Mouse (Mus musculus) liver, embryonic 14.5 days (tissue): Measurements from ENCODE around the gene Galc. TPM values are rescaled to one million over a fixed set of nuclear protein-coding genes. Genes with fewer than 3 reads are reported as not detected.

Source experiments
- ATAC-seq: fragments of 200-750 bp; cut with Nextera tagmentation; 2 replicates; pipeline ENCODE4 v1.8.0; 2017; ENCODE audit warnings: moderate number of reproducible peaks, mild to moderate bottlenecking, moderate library complexity; ENCODE audit not compliant: insufficient read depth
- DNase-seq, 3 experiments: peaks; one replicate each; pipeline ENCODE4 v3.0.0-alpha.2; 2012 to 2013; ENCODE audit warnings: low read depth in 3 of 3, low spot score in 3 of 3
- H3K27ac ChIP-seq: fragments of 300-500 bp; sonication (generic); 2 replicates; pipeline ENCODE4 v1.5.1; 2014; ENCODE audit warnings: moderate library complexity, mild to moderate bottlenecking, control low read depth, inconsistent platforms
- H3K27me3 ChIP-seq: fragments of 300-500 bp; sonication (generic); 2 replicates; pipeline ENCODE4 v1.6.1; 2014; ENCODE audit warnings: mild to moderate bottlenecking, low read length, moderate library complexity; ENCODE audit not compliant: control insufficient read depth, insufficient read depth
- H3K36me3 ChIP-seq: fragments of 300-500 bp; sonication (generic); replicated peaks from 2 replicates; pipeline ENCODE4 v1.6.1; 2014; ENCODE audit warnings: low read depth; ENCODE audit not compliant: control insufficient read depth, insufficient read depth
- H3K4me1 ChIP-seq, 2 experiments: fragments of 200-500 bp in 1 of 2; fragments of 300-500 bp in 1 of 2; sonication (generic) in 1 of 2; replicated peaks; 2 replicates each; pipeline ENCODE4 v1.6.1; 2012 to 2014; ENCODE audit warnings: antibody characterized with exemption in 1 of 2, inconsistent platforms in 1 of 2, low read length in 1 of 2; ENCODE audit not compliant: control insufficient read depth in 2 of 2, insufficient read depth in 2 of 2
- H3K4me2 ChIP-seq: fragments of 300-500 bp; sonication (generic); 2 replicates; pipeline ENCODE4 v1.6.1; 2014; ENCODE audit warnings: low read depth, mild to moderate bottlenecking, control low read depth, moderate library complexity
- H3K4me3 ChIP-seq, 2 experiments: fragments of 200-500 bp in 1 of 2; fragments of 300-500 bp in 1 of 2; sonication (generic) in 1 of 2; 2 replicates each; pipeline ENCODE4 v1.5.1; 2012 to 2014; ENCODE audit warnings: low read depth in 2 of 2, low read length in 2 of 2, mild to moderate bottlenecking in 2 of 2, control low read depth in 1 of 2, inconsistent platforms in 1 of 2, moderate library complexity in 1 of 2; ENCODE audit not compliant: insufficient read depth in 1 of 2
- H3K9ac ChIP-seq: fragments of 300-500 bp; sonication (generic); replicated peaks from 2 replicates; pipeline ENCODE4 v1.6.1; 2014; ENCODE audit warnings: mild to moderate bottlenecking, control low read depth, moderate library complexity
- H3K9me3 ChIP-seq: fragments of 300-500 bp; sonication (generic); 2 replicates; pipeline ENCODE4 v1.6.1; 2016; ENCODE audit warnings: low read length, mixed read lengths; ENCODE audit not compliant: control insufficient read depth
- CTCF ChIP-seq: IDR thresholded peaks from 2 replicates; pipeline ENCODE4 v1.5.1; 2016; ENCODE audit warnings: antibody characterized with exemption, low read depth, control low read depth
- EP300 ChIP-seq: IDR thresholded peaks from 2 replicates; pipeline ENCODE4 v1.6.1; 2016; ENCODE audit warnings: antibody characterized with exemption, low read depth
- WGBS: fragments of 180-500 bp; shearing (Covaris S2); extraction: QIAGEN DNeasy Blood & Tissue Kit; methylation state at CpG from one replicate; pipeline ENCODE4 v1.1.7; 2014; ENCODE audit not compliant: insufficient replicate concordance; 5-methylcytosine and 5-hydroxymethylcytosine counted together
- polyA plus RNA-seq, 2 experiments: library from polyadenylated mRNA; depleted of rRNA in 1 of 2; stranded (reverse) in 1 of 2; unstranded in 1 of 2; fragments of >200 nt; fragmentation: Nextera tagmentation in 1 of 2; extraction: Ambion mirVana in 1 of 2; gene quantifications; 2 replicates each; pipeline versions ENCODE4 v1.2.1 to v1.2.3; 2012 to 2014

The Galc gene
- polyA plus RNA-seq, 2 experiments, result 2.2 to 2.4 TPM

- no peak within 1 kb of the TSS; the same call in 1 of the 2 replicates for H3K4me2 ChIP-seq
- H3K9ac ChIP-seq, result no peak within 1 kb of the TSS
- H3K4me3 ChIP-seq, result 0 out of 4 replicates have a peak within 1 kb of the TSS, but pooled peaks of 1 of the 2 experiments have one; percentile 4
- DNase-seq (no peak), ATAC-seq (no peak)
- no peaks in the 10 kb centered on the region for H3K9me3 ChIP-seq
- H3K27ac ChIP-seq, result no peak within 1 kb of the TSS
- no peaks in the 10 kb centered on the region; a peak in 1 of 4 replicates for H3K4me1 ChIP-seq
- TF ChIP-seq CTCF (no peak), EP300 (no peak)
- 51% methylated on average over 13 of the region's 13 CpGs for WGBS
- H3K27me3 ChIP-seq, result no peaks in the 10 kb centered on the region
- H3K36me3 ChIP-seq, result no peaks in the 10 kb centered on the region
Measured at GRCm38 (mm10) chr12:98268441-98269369, 9.4 kb upstream of the Galc start, which contains the start of gene Gpr65. Gpr65 (plus strand) TSS chr12:98268635.

DNA sequence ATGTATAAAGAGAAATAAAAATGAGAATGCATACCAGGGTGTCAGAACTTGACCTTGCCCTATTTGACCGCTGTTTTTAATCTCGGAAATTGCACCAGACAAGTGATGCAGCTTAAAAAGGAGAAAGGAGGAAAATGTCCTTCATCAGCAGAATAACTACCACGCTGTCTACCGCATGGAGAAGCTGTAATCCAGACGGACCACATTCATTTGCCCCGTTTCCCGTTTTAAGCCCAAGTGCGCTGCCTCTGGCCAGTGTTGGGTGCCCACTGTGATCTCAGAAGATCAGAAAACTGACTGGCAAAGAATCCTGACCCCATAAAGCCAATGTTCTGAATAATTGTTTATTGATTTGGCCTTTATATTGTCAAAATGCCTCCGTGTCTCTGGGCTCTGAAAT is 6.4 kb upstream of the Galc start:
- Histone ChIP-seq H3K4me3 (no peak overlapping the region), H3K36me3 (no peaks in the 10 kb centered on the region), H3K9ac (no peak overlapping the region), H3K27ac (no peak overlapping the region), H3K27me3 (no peaks in the 10 kb centered on the region), H3K4me1 (no peaks in the 10 kb centered on the region; a peak in 1 of 4 replicates), H3K4me2 (no peak overlapping the region), H3K9me3 (no peaks in the 10 kb centered on the region)
- DNase-seq, result no peak
- WGBS, result 70% methylated on average over 9 of the region's 9 CpGs
- no peak for ATAC-seq
- TF ChIP-seq EP300 (no peak), CTCF (no peak)

DNA sequence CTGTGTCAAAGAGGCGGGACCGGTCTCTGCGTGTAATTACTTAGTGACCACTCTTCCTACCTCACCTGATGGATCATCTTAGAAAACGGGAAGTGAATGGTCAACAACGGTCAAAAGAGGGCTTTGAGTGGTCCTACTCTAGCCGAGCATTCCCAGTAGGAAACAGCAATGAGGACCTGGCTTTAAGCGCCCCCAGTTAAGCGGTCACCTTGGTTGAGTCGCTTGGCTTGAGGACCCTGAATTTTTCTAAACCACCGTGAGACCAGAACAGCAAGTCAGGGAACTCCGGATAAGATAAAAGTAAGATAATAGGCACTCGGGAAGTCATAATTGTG is 226 bp upstream of the Galc start:
- H3K27me3 ChIP-seq, result no peaks in the 10 kb centered on the region
- DNase-seq (no peak), ATAC-seq (0 out of 2 replicates have a peak, but pooled peaks have one; percentile 4)
- no peak for TF ChIP-seq EP300
- TF ChIP-seq CTCF, result no peak
- H3K27ac ChIP-seq, result no peak overlapping the region
- H3K9ac ChIP-seq, result peak overlapping the region; percentile 86
- H3K4me3 ChIP-seq, result peak overlapping the region; percentile 80 to 84
- peaks cover 0 to 2% of the 10 kb centered on the region in 2 experiments; a peak in 2 of 4 replicates for H3K4me1 ChIP-seq
- under 1% methylated on average over 12 of the region's 12 CpGs for WGBS
- H3K36me3 ChIP-seq, result no peaks in the 10 kb centered on the region
- H3K4me2 ChIP-seq, result peak overlapping the region; percentile 73
- no peaks in the 10 kb centered on the region for H3K9me3 ChIP-seq

GRCm38 (mm10) chr12:98258371-98258844 is 851 bp downstream of the Galc start:
- no peak overlapping the region for H3K27ac ChIP-seq
- H3K9me3 ChIP-seq, result no peaks in the 10 kb centered on the region
- DNase-seq (no peak), ATAC-seq (peak; percentile 5; the same call in 1 of the 2 replicates)
- WGBS, result 3% methylated on average over 8 of the region's 8 CpGs
- H3K9ac ChIP-seq, result peak overlapping the region; percentile 86
- peaks cover 0 to 2% of the 10 kb centered on the region in 2 experiments; a peak in 2 of 4 replicates for H3K4me1 ChIP-seq
- peak overlapping the region; percentile 80 to 84 for H3K4me3 ChIP-seq
- no peaks in the 10 kb centered on the region for H3K27me3 ChIP-seq
- no peaks in the 10 kb centered on the region for H3K36me3 ChIP-seq
- H3K4me2 ChIP-seq, result peak overlapping the region; percentile 73
- TF ChIP-seq EP300, result no peak
- TF ChIP-seq CTCF, result no peak

GRCm38 (mm10) chr12:98255373-98255995 is 3.8 kb downstream of the Galc start:
- H3K27me3 ChIP-seq, result no peaks in the 10 kb centered on the region
- ATAC-seq (no peak), DNase-seq (no peak)
- no peak overlapping the region for H3K9ac ChIP-seq
- H3K36me3 ChIP-seq, result no peaks in the 10 kb centered on the region
- H3K4me3 ChIP-seq, result no peak overlapping the region
- H3K4me1 ChIP-seq, result peaks cover 0 to 2% of the 10 kb centered on the region in 2 experiments; a peak in 2 of 4 replicates
- H3K27ac ChIP-seq, result no peak overlapping the region
- no peaks in the 10 kb centered on the region for H3K9me3 ChIP-seq
- no peak overlapping the region for H3K4me2 ChIP-seq
- TF ChIP-seq CTCF (no peak), EP300 (no peak)
- WGBS, result 32% methylated on average over 13 of the region's 13 CpGs
